Mouse (Mus musculus): Measurements from ENCODE around the gene Sik2.

The Sik2 gene

GRCm38 (mm10) chr9:50986123-50986522 is 22.8 kb downstream of the Sik2 start:
- DNase-seq (ENCODE audit: low spot score) = no peak

- no peak for DNase-seq (ENCODE audit: low spot score)
Observed at GRCm38 (mm10) chr9:50981499-50982190, 27.2 kb downstream of the Sik2 start.

- no peak for DNase-seq (ENCODE audit: low spot score)
Observed at GRCm38 (mm10) chr9:50974631-50975030, 34.2 kb downstream of the Sik2 start.

- DNase-seq (ENCODE audit: low spot score) = no peak
Observed at GRCm38 (mm10) chr9:50970413-50970812, 38.5 kb downstream of the Sik2 start.

DNA sequence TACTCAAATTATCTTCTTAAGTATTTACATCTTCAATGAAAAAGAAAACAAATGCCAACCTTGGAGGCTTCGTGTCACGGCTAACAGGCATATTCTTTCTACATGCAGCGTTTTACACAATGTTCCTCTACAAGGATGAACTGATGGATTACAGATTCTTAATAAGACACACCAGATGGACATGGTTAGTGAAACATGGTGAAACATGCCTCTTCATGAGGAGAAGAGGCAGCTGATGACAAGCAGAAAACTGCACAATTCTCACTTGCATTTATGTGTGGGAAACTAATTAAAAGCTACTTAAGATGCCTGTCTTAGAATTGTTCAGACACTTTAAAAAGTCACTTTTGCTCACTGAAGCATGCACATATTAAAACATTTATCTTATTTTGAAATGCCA is 39.6 kb downstream of the Sik2 start:
- DNase-seq (ENCODE audit: low spot score) = no peak

DNA sequence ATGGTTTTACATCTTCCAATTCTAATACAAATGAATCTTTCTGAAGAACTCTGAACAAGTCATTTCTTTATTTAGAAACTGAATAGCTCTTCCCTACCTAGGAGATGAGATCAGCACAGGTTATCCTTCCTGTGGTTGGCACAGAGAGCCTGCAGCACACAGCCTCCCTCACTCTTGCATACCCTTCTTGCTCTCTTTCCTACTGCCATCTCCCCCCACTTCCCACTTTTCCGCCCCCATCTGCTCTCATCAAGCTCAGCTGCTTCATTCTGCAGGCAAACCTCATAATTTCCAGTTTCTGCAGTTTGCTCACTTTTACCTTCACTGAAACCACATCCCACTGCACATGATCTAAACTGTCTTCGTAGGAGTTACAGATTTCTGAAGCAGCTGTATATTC is 42.6 kb downstream of the Sik2 start:
- no peak for DNase-seq (ENCODE audit: low spot score)

DNA sequence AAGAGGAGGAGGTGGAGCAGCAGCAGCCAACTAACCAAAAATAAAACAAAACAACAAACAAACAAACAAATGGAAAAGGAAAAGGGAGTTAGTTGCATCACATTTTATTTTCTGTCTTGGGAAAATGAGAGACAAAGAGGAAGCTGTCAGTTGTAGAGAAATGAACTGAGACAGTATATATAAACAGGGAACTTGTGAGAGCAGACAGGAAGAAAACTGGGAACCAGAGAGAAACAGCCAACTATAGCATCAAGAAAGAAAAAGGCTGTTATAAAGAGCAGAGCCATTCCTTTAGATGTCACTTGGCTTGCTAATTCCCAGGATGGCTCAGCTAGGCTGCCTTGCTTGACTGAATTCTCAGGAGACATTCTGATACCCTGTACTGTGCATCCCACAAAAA is 43.5 kb downstream of the Sik2 start:
- DNase-seq (ENCODE audit: low spot score) = no peak

DNA sequence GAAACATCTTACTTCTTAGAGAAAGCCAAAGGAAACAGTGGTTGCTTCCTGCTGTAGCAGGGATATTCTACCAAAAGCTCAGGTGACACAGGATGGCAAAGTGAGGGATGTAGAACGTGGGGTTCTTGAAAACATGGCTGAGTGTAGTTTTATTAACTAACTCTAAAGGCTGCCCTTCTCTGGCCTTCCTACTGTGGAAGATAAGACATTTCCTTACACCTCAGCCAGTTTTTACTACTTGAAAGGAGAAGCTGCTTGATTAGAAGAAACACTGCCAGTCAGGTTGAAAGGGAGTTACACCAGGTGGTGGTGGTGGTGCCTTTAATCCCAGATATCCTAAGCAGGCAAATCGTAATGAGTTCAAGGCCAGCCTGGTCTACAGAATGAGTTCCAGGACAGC is 44.0 kb downstream of the Sik2 start:
- DNase-seq (ENCODE audit: low spot score) = no peak

- no peak for DNase-seq (ENCODE audit: low spot score)
Observed at GRCm38 (mm10) chr9:50957956-50958489, 50.9 kb downstream of the Sik2 start.

- DNase-seq (ENCODE audit: low spot score) = no peak
Observed at GRCm38 (mm10) chr9:50955176-50955575, 53.7 kb downstream of the Sik2 start.

- no peak for DNase-seq (ENCODE audit: low spot score)
Observed at GRCm38 (mm10) chr9:50948097-50948823, 60.6 kb downstream of the Sik2 start.

- DNase-seq (ENCODE audit: low spot score) = no peak
Observed at GRCm38 (mm10) chr9:50946338-50946737, 62.5 kb downstream of the Sik2 start.

DNA sequence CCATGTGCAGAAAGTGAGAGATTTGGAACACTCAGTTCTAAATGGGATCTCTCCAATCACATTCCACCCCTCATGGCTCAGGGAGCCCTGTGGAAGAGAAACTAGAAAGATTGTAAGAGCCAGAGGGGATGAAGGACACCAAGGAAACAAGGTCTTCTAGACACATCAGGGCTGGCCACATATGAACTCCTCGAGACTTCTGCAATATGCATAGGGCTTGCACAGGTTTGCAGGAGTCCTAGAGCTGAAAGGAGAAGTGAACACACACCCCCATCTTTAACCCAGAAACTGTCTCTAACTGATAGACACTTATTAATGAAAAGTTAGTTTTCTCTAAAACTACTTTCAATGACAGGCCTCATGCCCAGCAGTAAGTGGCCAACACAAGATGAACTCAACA is 64.0 kb downstream of the Sik2 start:
- no peak for DNase-seq (ENCODE audit: low spot score)

DNA sequence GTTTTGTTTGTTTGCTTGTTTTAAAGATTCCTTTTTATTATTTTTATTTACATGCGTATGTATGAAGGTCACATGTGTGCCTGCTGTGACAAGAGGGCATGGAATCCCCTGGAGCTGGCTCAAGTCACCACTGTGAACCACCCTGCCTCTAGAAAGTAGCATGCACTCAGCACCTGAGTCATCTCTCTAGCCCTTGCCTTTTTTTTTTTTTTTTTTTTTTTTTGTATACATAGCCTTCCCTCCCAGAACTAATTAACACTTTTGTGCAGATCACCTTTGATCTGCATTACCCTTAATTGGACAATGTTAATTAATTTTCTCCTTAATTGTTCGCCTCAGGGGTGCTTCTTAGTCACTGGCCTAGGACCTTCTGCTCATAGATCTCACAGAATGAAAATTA is 66.2 kb downstream of the Sik2 start:
- no peak for DNase-seq (ENCODE audit: low spot score)

DNA sequence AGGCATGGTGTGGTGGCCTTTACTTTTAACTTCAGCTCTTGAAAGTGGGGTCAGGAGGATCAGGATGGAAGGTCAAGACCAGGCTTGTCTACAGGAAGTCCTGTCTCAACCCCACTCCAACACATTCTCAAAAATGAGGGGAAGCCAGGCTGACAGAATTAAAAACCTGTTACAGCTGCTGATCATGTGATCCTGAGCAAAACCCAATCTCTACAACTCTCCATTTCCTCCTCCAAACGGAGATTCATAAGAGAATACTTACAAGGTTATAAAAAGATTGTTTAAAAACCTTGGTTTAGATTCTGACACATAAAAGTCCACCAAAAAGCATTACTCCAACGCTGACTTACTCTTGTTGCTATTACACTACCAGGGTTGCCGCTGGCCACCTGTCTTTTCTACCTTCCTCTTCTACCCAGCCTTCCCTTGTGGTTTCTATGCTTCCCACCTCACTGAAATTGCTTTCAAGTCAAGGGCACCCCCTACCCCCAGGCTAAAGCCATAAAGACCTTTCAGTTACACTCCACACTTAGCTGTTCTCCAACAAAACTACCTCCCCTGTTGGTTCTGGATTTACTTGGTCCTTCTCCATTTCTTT is 67.0 kb downstream of the Sik2 start:
- DNase-seq (ENCODE audit: low spot score) = no peak

- DNase-seq (ENCODE audit: low spot score) = no peak
Observed at GRCm38 (mm10) chr9:50929986-50930385, 78.9 kb downstream of the Sik2 start.

GRCm38 (mm10) chr9:50925801-50926200 is 83.1 kb downstream of the Sik2 start:
- DNase-seq (ENCODE audit: low spot score) = no peak

DNA sequence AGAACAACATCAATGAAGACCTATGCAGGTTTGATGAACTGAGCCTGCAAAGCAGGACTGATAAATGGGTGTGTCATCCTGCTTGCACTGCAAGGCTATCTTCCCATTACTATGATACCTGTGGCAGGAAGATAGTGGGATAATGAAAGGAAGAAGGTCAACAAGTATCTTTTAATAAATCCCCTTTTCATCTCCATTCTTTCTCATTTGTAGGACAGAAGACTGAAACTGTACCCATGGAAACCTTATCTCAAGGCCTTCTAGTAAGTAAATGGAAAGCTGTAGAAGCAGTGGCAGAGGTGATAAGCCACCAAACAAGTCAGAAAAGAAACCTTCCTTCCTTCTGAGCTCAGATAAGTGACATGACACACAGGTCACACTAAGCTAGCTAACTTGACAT is 84.4 kb downstream of the Sik2 start:
- DNase-seq (ENCODE audit: low spot score) = no peak

DNA sequence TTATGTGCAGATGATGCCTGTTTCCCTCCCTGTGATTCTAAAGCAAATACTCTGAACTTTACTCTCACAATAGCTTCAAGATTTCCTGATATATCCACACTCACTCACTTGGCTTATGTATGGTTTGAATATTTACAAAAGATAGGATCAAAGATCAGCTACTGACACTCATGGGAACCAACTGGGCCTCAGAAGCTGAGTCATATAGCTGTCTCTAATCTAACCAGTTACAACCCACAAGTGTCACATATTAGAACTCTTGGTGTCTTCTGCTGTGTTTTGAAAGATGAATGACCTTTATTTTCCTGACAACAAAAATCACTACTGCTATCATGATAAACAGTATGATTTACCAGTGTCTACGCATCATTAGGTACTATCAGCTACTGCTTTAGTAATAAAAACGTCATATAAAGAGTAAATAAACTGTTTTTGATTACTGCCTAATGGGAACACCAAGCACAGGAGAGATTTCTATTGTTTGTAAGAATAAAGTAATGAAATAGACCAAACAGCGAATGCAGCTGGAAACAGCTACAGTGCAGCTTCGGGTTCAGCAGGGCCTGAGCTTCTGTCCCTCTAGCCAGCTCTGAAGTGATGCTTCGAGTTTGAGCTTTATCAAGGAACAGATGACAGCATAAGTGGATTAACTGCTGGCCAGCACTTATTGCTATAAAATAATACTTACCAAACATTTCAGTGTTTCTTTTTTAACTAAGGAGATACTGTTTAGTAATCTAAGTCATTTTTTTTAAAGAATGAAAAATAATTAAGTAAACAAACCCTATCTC is 86.3 kb downstream of the Sik2 start:
- DNase-seq (ENCODE audit: low spot score) = no peak

DNA sequence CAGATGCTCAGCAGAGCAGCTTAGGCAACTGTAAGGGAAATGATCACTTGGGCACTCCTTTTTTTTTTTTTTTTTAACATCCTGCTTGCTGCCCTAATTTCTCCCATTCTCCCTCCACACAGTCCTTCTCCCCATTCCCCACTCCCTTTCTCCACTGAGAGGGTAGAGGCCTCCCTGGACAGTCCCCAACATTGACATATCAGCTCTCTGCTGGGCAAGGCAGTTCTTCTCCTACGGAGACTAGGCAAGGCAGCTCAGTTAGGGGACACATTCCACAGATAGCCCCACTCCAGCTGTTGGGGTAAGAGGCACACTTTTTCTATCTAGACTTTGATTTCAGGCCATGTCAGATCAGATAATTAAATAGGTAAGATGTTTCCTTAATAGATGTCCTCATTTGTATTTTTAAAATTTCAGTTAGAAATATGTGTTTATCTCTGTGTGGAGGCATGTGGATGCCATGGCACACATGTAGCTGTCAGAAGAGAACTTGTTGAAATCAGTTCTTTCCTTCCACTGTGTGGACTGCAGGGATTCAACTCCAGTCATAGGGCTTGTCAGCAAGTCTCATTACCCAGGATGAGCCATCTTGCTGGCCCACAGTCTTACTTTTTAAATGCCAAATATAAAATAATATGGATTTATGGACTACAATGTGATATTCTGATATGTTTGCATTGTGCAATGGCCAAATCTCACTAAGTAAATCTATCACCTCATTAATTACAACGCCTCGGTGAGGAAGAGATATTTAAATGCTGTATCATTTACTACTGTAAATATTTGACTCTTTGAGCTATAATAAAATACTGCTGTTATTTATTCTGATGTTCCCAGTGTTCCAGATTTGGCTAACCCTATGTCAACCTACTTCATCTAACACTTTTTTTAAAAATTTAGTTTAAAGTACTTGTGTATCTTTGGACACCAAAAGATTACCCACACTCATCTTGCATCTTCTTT is 87.7 kb downstream of the Sik2 start:
- no peak for DNase-seq (ENCODE audit: low spot score)

- no peak for DNase-seq (ENCODE audit: low spot score)
Observed at GRCm38 (mm10) chr9:50919554-50919953, 89.3 kb downstream of the Sik2 start.

Measured in ovary, adult 18-20 months (tissue).